Mouse (Mus musculus) embryonic fibroblast, embryonic 13.5 days (primary cell): ENCODE data around the gene Mpped2.

ENCODE experiments used
- CTCF ChIP-seq: IDR thresholded peaks from 2 replicates; pipeline ENCODE4 v1.5.1; 2011; ENCODE audit warnings: mild to moderate bottlenecking, control low read depth, low read length, moderate library complexity, borderline replicate concordance; ENCODE audit not compliant: insufficient read depth
- POLR2A ChIP-seq: IDR thresholded peaks from 2 replicates; pipeline ENCODE4 v1.6.1; 2011; ENCODE audit warnings: low read depth, mild to moderate bottlenecking, control low read depth, low read length, moderate library complexity

GRCm38 (mm10) chr2:106738951-106739350 is 45.9 kb downstream of the Mpped2 start:
- TF ChIP-seq CTCF (no peak), POLR2A (no peak)
